Mouse (Mus musculus): Measurements from ENCODE around the gene Sox15.

The Sox15 gene

DNA sequence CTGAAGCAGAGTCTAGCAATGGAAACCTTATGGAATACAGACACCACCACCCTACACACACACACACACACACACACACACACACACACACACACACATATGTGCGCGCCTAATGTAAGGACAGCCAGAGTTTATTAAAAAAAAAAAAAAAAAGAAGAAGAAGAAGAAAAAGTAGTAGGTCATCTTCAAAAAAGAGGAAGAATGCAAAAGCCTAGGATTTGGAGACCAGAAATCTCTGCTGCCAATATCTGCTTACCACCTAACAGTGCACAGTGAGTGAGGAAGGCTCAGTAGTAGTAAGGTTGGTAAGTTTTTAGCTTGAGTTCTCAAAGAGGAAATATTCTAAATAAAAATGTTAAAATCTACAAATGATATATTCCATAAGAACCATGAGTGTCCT, 24.0 kb downstream of the Sox15 start:
- DNase-seq (ENCODE audit: low read depth, low spot score), result no peak

DNA sequence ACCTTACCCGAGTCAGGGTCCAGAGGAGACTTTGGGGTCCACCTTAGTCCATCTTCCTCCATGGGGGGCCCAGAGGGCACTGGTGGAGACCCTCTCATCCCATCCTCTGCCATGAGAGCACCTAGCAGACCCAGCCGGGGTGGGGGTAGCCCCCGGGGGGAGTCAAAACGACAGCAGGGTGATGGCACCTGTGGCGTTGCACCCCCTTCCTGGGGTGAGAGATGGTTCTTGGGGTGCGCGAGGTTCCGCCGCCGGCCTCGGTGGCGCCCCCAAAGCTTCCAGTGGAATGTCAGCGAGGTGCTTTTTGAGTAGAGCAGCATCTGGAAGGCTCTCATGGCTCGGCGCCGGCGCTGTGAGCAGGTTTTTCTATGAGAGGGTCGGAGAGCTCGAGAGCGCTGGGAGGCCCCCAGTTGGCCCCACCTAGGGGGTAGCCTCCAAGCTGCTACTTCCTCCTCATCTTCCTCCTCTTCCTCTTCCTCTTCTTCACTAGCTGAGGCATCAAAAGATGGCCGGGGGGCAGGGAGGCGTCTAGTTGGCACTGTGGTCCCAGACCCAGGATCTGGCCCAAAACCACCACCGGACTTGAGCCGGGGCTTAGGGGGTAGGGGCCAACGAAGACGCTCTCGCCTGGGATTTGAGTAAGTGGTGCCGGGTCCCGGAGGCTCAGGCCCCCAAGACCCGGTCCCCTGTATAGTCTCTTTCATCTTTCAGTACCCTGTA, 25.2 kb downstream of the Sox15 start:
- no peak for DNase-seq (ENCODE audit: low read depth, low spot score)

DNA sequence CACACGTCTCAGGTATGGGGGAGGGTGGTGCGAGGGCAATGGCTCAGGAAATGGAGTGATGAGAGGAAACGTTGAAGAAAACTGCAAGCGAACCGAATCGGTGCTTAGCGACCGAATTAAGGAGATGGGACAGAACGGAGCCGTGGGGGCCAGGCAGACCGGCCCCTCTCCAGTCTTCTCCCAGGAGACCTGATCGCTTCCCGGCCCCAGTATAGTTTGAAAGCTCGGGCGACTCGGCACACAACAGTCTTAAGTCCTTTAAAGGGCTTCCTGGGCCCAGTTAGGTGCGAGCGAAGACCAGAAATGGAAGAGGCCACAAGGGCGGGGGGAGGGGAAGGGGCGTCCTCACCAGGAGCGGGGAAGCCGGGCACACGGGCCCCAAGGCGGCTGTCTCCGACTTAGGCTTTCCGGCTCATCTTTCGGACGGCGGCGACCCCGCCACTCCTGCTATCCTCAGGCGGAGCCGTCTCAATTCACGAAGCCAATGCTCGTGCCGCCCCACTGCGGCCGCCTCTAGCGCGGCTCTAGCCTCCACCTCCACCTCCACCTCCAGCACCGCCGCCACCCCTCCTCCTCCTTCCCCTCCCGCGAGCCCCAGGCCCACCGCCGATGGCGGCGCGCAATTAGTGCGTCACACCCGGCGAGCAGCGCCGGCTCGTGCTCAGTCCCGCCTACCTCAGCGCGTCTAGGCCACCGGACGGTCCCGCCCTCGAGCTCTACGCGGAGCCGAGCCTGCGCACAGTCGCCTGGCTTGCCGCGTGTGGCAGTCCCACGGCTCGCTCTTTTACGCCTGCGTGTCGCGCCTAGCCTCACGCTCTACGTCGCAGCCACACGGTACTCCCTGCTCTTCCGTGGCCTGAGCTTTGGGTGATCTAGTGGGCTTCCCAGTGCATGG, 26.4 kb downstream of the Sox15 start, which contains the start of gene Senp3:
Gene Senp3, minus strand, starts transcription at position 771 of the 895 bp plus-strand sequence.
- peak; percentile 98 for DNase-seq (ENCODE audit: low read depth, low spot score)

DNA sequence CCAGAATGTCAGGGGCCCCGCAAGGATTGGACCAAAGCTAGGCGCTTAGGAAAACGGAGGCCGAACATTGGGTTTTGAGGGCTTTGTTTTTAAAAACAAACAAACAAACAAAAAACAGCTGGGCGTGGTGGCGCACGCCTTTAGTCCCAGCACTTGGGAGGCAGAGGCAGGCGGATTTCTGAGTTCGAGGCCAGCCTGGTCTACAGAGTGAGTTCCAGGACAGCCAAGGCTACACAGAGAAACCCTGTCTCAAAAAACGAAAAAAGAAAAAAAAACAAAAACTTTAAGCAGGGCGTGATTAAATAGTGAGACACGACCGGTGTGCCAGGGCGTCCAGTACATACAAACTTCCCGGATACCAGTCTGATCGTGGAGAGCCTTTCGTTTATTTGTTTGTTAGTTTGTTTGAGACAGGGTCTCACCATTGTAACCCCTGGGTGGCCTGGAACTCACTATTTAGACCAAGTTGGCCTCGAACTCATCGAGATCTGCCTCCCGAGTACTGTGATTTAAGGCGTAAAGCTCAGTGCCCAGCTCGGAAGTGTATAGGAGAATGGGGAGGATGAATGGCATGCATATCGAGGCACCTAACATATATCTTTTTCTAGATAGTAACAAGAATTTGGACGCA, 27.2 kb downstream of the Sox15 start:
- DNase-seq (ENCODE audit: low read depth, low spot score), result no peak

DNA sequence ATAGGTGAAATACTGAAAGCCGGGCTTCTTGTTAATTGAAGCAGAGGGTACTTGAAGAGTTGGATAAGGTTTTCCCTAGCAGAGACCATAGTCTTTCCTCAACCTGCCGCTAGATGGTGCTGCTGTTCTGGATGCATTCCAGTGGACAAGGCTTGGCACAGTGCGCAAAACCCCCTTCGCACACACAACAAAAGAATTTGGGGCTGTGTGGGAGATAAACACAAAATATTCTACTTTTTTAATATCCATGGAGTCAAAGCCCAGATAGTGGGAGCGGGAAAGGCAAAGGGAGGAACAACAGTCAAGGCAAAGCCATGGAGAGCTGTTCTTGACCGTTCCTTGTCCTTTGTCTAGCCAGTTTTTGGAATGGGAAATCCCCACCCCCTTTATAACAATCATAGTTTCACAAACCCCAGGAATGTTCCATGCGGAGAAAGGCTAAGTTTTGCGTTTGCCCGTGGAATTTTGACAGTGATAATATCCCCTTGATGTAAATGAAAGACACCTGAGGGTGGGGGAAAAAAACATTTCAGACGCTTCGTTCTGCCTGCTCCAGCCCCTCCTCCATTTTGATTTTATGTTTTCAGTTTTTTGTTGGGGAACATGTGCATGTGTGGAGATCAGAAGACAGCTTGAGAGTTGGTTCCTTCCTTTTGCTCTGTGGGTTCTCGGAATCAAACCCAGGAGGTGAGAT, 27.9 kb downstream of the Sox15 start:
- peak; percentile 88 for DNase-seq (ENCODE audit: low read depth, low spot score)

DNA sequence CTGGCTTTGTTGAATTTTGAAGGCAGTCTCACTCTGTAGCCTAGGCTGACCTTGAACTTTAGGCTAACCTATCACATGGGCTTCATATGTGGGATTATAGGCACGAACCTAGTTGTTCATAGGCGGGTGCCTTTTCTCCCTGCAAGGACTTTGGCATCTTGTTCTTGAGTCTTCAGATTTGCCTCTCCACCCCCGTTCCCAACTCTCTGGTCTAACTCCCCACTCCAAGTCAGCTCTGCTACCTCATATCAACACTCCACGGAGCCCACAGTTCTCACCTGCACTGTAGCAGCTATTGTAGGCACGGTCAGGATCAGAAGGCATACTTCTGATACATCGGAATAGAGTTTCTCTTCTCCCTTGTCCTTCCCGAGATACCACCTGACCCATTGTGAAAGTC, 28.5 kb downstream of the Sox15 start:
- no peak for DNase-seq (ENCODE audit: low read depth, low spot score)

DNA sequence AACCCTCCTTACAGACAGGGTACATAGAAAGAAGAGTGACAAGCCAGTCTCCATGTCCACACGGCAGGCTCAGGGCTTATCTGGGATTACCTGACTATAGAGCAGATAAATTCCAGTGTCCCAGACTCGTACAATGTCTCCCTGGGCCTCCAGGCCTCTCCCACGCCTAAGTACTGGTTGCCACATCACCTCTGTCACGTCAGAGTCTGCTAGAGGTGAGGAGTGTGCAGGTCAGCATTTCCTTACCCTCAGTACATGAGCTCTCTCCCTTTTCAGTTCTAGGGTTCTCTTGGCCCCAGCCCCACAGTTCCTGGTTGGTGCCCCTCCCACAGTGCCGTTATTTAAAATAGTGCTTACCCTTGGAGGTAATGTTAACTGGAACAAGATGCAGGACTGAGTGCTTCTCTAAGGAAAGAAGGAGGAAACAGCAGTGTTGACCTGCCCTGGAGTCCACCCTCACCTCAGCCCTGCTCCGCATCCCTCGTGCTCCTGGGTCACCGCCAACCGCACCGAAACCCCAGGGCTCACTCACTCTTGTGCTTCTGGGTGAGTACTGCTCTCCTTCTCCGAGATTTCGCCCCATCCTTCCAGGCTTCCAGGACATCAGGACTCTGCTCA, 29.1 kb downstream of the Sox15 start:
- no peak for DNase-seq (ENCODE audit: low read depth, low spot score)

DNA sequence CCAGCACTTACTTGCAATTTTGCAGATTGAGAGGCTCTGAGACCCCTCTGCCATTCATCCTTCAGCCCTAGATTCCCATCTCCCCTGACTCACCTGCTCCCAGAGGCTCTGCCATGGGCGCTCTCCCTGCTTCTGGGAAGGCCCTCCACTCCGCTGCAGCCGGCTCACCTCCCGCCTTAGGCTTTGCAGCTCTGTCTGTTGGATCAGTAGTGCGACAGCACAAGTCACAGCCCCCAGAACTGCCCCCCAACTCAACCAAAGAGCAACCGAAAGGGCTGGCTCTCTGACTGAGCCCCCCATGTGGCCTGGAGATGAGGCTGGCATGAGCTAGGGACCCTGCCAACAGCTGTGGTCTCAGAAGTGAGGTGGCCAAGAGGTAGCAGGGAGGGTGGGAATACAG, 29.8 kb downstream of the Sox15 start:
- no peak for DNase-seq (ENCODE audit: low read depth, low spot score)

DNA sequence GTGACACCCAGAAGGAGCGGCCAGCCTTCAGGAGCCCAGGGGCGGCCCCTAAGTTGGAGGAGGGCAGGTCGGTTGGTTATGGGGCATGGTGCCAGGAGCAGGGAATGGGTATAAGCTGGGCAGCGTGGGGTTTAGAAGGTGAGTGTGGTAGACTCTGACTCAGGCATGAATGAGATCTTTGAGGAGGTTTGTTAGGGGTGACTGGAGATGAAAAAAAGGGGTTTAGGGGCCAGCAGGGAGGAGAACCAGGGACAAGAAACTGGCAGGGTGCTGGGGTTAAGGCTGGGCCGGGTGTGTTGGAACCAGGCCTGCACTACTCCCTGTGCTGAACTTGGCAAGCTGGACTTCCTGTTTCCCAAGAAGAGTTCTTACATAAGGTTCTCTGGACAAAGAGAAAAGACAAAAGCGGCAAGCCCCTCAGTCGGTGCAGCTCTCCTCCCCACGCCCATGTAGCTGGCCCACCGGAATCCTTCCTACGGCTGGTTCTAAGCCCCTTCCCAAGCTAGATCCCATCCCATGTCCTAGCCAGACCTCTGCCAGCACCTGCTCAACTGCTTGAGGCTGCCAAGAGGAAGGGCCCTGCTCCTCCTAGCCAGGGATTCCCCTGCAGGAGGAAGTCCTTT, 30.5 kb downstream of the Sox15 start, which contains the start of gene Tnfsf13:
Gene Tnfsf13, minus strand, starts transcription at position 259 of the 623 bp plus-strand sequence.
- DNase-seq (ENCODE audit: low read depth, low spot score), result no peak

DNA sequence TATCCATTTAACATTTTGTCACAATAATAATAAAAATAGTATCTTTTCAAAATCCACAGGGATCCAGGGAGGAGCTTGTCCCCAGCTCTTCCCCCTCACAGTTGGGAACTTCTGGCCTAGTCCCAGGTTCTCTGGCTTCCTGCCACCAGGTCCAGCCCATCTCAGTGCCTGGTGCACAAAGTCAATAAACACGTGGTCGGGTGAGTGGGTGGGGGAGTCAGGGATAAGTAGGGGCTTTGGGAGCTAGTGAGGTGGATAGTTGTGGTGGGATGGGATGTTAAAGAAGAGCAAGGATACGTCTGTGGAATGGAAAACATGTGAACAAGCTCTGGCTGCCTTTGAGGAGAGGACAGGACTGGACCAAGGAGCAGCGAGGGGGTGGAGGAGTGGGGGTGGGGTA, 31.3 kb downstream of the Sox15 start:
- DNase-seq (ENCODE audit: low read depth, low spot score), result no peak

DNA sequence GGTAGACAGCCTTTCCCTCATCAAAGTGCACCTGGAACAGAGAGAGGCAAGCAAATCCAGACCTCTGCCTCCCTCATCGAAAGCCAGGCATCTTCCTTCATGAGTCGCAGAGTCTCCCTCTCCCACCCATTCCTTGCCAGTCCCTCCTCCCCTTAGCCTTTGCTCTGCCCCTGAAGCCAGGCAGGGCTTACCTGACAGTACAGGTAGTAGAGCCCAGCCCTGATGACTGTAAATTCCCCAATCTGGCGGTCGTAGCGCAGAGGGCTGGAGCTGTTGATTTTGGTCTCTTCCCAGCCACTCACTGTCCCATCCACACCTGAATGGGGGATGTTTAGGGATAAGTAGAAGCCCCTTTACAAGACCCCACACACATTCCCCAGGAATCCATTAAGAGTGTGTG, 31.9 kb downstream of the Sox15 start:
- DNase-seq (ENCODE audit: low read depth, low spot score), result no peak

DNA sequence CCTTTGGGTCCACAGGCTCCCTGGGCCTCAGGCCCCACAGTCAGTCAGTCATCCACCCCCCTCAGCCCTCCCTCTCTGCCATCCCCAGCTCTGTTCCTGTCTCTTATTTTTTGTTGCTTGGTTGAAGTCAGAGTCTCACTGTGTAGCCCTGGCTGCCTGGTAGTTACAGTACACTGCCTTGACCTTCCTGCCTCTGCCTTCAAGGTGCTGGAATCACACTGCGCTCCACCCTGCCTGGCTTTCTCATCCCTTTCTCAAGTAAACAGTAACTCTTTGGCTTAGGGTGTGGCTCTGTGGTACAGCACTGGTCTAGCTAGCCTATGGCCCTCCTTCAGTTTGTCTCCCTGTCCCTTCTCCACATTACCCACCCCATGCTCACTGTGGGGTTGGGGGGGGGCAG, 34.8 kb downstream of the Sox15 start:
- no peak for DNase-seq (ENCODE audit: low read depth, low spot score)

DNA sequence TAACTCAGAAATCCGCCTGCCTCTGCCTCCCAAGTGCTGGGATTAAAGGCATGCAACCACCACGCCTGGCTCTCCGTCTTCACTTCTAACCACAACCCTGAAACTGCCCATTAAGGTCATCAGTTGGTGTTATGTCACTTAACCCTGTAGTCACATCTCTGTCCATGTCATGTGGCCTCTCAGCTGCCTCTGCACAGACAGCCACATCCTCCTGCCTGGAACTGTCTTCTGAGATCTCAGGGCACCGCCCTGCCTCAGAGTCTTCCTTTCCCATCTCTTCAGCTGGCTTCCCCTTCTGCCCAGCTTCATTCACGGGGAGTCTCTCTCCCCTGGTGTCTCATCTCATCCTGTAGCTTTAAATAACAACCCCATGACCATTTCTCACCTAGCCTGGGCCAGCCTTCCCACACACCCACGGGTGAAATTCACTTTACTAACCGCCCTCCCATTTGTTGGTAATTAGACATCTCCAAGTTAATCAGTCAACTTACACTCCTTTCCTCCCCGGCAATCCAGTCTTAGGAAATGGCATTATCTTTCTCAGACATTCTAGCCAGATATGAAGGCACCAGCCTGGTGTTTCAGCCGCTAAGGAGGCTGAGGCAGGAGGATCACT, 37.2 kb downstream of the Sox15 start:
- no peak for DNase-seq (ENCODE audit: low read depth, low spot score)

DNA sequence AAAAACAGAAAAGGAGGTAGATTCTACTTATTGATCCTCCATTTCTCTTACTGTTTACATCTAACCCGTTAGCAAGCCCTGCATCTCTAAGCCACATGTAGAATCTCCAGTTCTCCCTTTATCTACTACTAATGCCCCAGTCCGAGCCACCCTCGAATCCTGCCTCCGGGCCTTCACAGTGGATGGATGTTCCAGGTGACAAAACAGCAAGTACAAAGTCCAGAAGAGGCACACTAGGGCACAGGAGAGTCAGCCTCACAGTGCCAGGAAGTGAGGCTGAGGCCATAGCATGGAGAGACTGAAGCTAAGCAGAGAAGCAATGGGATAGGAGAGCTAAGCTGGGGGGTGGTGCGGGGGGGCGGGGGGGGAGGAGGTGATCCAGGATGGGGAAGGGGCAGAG, 37.7 kb downstream of the Sox15 start:
- no peak for DNase-seq (ENCODE audit: low read depth, low spot score)

DNA sequence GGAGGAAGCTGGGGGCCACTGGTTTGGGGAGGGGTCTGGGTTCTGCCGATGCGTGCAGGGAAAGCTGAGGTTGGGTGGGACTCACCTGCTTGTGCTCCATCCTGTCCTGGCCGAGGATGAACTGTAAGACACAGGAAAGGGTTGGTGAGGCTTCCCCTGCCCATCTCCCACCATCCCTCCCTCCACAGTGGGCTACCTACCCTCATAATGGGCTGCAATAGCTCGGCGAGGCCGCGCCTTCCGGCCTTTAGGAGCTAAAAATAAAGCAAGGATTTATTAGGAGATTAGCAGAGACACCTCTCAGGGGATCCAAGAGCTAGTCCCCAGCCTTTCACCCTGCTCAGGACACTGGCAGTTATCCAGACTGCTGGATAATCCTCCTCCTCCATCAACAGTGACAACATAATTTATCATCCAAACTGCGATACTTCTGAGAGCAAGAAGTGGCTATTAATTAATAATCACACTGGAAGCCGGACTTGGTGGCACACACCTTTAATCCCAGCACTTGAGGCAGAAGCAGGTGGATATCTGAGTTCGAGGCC, 38.4 kb downstream of the Sox15 start:
- DNase-seq (ENCODE audit: low read depth, low spot score), result no peak

DNA sequence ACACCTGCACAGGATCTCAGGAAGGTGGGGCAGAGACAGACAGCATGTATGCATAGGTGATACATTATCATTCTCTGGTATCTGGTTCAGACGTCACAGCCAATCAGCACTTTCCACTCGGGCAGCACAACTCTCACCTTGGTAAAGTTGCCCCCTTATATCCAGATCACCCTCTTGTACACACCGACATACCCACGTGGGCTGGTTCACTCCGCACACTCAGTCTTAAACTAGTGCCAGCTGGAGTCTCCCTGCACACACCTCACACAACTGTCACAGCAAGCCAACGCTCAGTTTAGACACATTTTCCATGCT, 39.9 kb downstream of the Sox15 start:
- DNase-seq (ENCODE audit: low read depth, low spot score), result no peak

DNA sequence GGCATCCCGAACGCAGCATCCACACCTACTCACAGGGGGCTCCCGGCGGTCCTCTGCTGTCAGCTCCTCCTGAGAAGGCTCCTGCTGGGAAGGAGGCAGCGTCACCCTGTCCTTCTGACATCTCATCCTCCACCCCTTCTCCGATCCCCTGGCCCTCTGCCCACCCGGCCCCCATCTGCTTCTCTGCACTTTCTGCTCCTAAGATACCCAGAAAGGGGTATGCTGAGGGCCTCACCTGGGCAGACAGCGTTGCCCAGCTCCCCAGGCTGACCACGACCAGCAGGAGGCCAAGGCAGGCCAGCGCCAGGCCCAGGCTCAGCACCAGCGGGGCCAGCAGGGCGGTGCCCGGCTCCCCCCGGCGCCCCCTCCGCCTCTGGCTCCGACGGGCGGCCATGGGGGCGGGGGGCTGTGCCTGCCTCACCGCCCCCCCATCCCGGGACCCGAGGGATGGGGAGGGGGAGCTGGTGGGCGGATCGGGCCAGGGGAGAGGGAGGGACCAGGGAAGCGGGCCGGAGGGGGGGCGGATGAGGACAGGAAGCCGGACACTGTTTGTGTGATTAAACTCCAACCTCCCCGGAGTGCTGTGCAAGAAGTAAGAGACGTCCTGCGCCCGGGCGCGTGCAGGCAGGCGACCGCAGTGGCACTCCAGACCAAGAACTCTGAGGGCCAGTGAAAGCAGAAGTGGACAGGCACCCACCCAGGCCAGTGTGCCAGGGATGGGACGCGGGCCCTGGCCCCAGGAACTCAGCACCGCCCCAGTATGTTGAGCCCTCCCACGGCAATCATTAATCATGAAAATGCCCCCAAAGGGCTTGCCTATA, 40.5 kb downstream of the Sox15 start, which contains the start of the genes Tnfsf12 and Tnfsfm13:
Gene Tnfsf12, minus strand, starts transcription at position 489 of the 821 bp plus-strand sequence.
Gene Tnfsfm13, minus strand, starts transcription at position 738 of the 821 bp plus-strand sequence.
- no peak for DNase-seq (ENCODE audit: low read depth, low spot score)

DNA sequence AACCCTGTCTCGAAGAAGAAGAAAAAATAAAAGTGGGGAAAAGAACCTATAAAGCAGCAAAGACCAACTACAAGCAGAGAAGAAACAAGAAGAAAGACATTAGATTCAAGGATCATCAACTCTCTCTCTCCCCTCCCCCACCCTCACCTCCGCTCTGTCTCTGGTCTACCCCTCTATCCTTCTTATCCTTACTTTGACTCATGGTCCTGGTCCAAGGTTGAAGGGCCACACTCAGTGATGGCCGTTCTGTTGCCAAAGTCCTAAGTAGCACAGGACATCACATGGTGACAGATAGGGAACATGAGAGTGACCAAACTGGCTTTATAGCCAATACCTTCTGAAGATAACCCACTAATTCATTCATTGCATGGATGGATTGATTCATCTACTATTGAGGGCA, 42.3 kb downstream of the Sox15 start:
- DNase-seq (ENCODE audit: low read depth, low spot score), result no peak

DNA sequence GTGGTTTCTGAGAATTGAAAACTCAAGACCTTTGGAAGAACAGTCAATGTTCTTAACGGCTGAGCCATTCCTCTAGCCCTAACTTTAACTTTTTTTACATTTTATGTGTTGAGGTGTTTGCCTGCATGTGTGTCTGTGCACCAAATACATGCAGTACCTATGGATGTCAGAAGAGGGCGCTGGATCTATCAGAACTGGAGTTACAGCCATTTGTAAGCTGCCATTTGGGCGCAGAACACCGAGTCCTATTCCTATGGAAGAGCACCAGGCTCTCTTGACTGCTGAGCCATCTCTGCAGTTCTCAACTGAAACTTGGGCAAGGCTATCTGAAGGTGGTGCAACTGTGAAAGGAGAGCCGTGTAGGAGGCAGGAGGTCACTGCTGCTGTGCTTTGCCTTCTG, 43.5 kb downstream of the Sox15 start:
- DNase-seq (ENCODE audit: low read depth, low spot score), result no peak

Data from A20 (cell line).